Mouse (Mus musculus): ENCODE measurements at regions not wholly inside any gene's neighbourhood (a gene's known extent, or its start where the extent isn't known, plus 50 kb on each side); places are given as distances from the start of the nearest gene placed in this dataset.

DNA sequence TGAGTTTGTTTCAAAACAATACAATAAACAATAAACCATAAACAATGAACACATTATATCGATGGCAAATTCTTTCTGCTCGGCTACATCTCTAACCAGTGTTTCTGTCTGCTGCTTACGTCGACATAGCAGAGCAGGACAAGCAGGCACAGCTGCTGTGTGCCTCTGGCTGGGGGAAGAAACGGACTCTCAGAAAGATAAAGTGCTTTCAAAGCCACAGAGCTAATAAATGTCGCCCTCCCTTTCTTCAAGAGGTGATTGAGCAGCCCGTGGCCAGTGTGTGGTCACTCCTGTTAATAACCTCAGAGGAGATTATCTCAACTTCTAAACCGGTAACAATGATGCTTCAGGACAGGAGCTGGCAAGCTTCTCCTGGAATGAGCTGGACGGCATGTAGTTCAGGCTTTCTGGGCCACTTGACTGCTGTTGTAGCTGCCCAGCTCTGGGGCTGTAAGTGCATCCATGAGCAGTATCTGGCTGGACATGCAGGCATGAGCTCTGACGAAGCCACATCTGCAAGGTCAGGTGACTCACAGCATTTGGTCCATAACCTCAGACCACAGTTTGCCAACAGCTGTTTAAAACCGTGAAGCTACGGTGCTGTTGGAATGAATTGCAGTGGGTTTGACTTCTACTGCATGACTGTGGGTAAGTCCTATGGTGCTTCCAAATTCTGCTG is 55.6 kb downstream of the Evx1 start:
- Histone ChIP-seq H3K27me3 (peaks cover 10% of the 10 kb centered on the region; the same call in 1 of the 2 replicates), H3K9ac (no peak overlapping the region), H3K4me1 (replicated peaks) (no peaks in the 10 kb centered on the region), H3K36me3 (no peaks in the 10 kb centered on the region), H3K4me2 (no peak overlapping the region), H3K27ac (no peak overlapping the region), H3K4me3 (replicated peaks) (no peak overlapping the region), H3K9me3 (replicated peaks) (no peaks in the 10 kb centered on the region)
- no peak for ATAC-seq (ENCODE audit: low read depth)
- DNase-seq, result no peak
- 30% methylated on average over 12 of the region's 12 CpGs for WGBS (ENCODE audit: insufficient replicate concordance)

DNA sequence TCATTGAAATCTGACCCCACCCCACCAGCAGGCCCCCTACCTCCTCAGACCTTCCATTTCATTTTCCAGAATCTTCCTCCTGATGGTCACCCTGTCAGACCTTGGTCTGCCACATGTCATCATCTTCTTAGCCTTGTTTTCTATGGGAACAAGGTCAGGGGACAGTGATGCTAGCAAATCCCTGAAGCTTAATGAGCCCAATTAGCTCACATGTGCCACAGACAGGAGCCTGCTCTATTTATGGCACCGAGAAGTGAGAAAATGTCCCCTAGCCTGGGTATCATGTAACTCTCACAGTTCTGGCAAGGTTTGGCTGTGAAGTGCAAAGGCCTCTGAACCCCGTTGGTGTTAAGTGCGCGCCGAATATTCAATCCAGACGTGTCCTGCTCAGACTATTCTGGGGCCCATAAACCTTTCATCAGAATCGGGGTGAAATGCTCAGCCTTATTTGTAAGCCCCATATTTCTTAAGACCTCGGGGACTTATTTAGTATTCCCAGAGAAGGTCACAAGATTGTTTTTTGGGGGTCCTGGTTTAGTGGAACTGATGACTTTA is 57.6 kb downstream of the Evx1 start:
- no peaks in the 10 kb centered on the region for H3K4me1 ChIP-seq (replicated peaks)
- H3K9me3 ChIP-seq (replicated peaks), result no peaks in the 10 kb centered on the region
- no peak for DNase-seq
- H3K27me3 ChIP-seq, result peaks cover 10% of the 10 kb centered on the region; the same call in 1 of the 2 replicates
- WGBS (ENCODE audit: insufficient replicate concordance), result 77% methylated on average over 8 of the region's 8 CpGs
- no peaks in the 10 kb centered on the region for H3K36me3 ChIP-seq
- no peak overlapping the region for H3K9ac ChIP-seq
- no peak for ATAC-seq (ENCODE audit: low read depth)
- no peak overlapping the region for H3K4me3 ChIP-seq (replicated peaks)
- H3K27ac ChIP-seq, result no peak overlapping the region
- no peak overlapping the region for H3K4me2 ChIP-seq

DNA sequence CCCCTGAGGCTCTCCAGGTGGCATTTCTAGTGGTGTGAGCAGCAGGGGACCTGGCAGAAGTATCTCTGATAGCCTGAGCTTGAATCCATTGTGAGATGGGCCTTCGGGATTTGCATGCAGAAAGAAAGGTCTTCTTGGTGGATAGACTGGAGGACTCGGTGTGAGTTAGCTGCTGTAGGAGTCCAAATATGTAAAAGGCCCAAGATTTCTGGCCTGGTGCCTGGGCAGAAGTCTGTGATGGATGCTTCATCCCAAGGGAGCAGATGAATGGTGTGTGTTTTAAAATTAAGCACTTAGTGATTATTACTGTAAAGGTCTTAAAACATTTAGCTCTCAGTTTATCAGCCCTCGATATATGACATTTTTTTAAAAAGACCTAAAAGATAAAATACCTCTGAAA is 65.8 kb downstream of the Evx1 start:
- Histone ChIP-seq H3K4me3 (replicated peaks) (no peak overlapping the region), H3K27me3 (no peaks in the 10 kb centered on the region), H3K27ac (no peak overlapping the region), H3K4me1 (replicated peaks) (no peaks in the 10 kb centered on the region), H3K36me3 (no peaks in the 10 kb centered on the region), H3K9ac (no peak overlapping the region), H3K9me3 (replicated peaks) (no peaks in the 10 kb centered on the region), H3K4me2 (no peak overlapping the region)
- DNase-seq (no peak), ATAC-seq (ENCODE audit: low read depth) (no peak)
- 58% methylated on average over 3 of the region's 3 CpGs for WGBS (ENCODE audit: insufficient replicate concordance)

DNA sequence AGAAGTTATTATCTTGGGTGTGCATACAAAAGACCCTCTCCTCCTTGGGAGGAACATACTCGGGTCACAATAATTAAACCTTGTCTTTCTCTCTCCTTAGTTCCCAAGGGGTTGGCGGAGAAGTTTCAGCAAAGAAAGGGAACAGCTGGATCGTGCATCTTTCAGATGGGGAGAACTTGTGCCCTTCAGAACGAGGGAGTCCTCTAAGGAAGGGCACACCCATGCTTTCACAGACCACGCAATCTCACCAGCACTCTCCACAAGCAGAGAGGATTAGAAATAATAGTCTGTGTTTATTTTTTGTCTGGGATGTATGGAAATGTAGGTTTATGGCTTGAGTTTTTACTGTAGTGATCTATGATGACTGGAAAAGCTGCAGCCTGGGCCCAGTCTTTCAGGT is 66.3 kb downstream of the Evx1 start:
- no peaks in the 10 kb centered on the region for H3K36me3 ChIP-seq
- ATAC-seq (ENCODE audit: low read depth) (no peak), DNase-seq (no peak)

DNA sequence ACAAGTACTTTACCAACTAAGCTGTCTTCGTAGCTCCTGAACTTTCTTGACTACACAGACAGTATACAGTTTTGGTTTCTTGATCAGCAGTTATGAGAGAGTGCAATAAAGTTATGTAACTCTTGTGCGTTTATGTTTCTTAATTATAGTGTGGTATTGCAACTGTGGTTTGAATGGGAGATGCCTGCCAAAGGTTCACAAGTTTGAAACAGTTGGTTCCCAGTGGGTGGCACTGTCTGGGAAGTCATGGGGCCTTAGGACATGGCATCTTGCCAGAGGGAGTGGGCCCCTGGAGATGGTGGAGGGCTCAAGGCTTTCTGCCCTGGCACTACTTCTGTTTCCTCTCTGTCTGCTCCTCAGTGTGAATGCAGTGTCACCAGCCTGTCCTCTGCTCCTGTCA is 71.7 kb downstream of the Evx1 start:
- H3K36me3 ChIP-seq, result no peaks in the 10 kb centered on the region
- no peak overlapping the region for H3K4me2 ChIP-seq
- no peaks in the 10 kb centered on the region for H3K9me3 ChIP-seq (replicated peaks)
- WGBS (ENCODE audit: insufficient replicate concordance), result 66% methylated on average over 2 of the region's 2 CpGs
- no peak for DNase-seq
- no peak overlapping the region for H3K9ac ChIP-seq
- H3K27me3 ChIP-seq, result no peaks in the 10 kb centered on the region
- H3K4me3 ChIP-seq (replicated peaks), result no peak overlapping the region
- no peaks in the 10 kb centered on the region for H3K4me1 ChIP-seq (replicated peaks)
- no peak for ATAC-seq (ENCODE audit: low read depth)
- no peak overlapping the region for H3K27ac ChIP-seq

More for the DNA sequence above, 66.3 kb downstream of the Evx1 start:
- H3K4me2 ChIP-seq, result no peak overlapping the region
- no peak overlapping the region for H3K4me3 ChIP-seq (replicated peaks)
- no peaks in the 10 kb centered on the region for H3K9me3 ChIP-seq (replicated peaks)
- no peaks in the 10 kb centered on the region for H3K4me1 ChIP-seq (replicated peaks)
- no peak overlapping the region for H3K27ac ChIP-seq
- no peaks in the 10 kb centered on the region for H3K27me3 ChIP-seq
- 54% methylated on average over 5 of the region's 5 CpGs for WGBS (ENCODE audit: insufficient replicate concordance)
- H3K9ac ChIP-seq, result no peak overlapping the region

DNA sequence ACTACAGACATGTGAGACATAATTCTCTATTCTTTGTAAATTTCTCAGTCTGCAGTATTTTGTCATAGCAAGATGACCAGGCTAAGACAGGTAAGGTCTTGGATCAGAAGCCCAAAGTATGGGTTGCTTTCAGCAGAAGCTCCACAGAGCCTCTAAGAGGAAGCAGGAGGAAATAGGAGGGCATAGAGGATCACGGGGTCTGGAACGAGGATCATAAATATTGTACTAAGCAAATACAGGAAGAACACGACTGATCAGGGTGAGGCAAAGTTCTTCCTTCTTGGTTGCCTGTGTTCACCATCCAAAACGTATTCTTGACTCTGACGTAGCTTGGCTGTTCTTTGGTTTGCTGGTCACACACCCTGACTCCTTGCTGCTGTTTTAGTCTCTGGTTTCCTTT is 88.1 kb downstream of the Evx1 start:
- Histone ChIP-seq H3K27me3 (no peaks in the 10 kb centered on the region), H3K36me3 (no peaks in the 10 kb centered on the region), H3K9ac (no peak overlapping the region), H3K9me3 (replicated peaks) (no peaks in the 10 kb centered on the region), H3K4me3 (replicated peaks) (no peak overlapping the region), H3K4me1 (replicated peaks) (no peaks in the 10 kb centered on the region), H3K4me2 (no peak overlapping the region), H3K27ac (no peak overlapping the region)
- no peak for DNase-seq
- no peak for ATAC-seq (ENCODE audit: low read depth)
- WGBS (ENCODE audit: insufficient replicate concordance), result 29% methylated on average over 5 of the region's 5 CpGs

DNA sequence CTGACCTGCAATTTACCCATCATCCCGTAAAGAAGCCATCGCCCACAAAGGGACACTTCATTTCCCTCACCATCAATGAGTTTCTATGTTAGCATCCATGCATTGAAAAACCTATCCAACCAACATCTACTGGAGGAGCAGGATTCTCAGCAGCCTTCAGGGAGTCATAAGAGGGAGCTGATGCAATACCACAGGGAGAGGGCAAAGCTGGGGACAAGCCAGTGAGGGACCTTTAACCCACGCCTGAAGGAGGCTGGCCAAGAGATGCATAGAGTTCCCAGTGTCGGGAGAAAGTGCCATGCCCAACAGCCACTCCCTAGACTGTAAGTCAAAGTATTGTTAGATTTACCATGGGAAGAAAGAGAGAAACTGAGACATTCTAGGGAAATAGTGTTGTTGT is 96.7 kb downstream of the Evx1 start:
- no peak overlapping the region for H3K4me3 ChIP-seq (replicated peaks)
- H3K4me1 ChIP-seq (replicated peaks), result no peaks in the 10 kb centered on the region
- 70% methylated on average over 4 of the region's 4 CpGs for WGBS (ENCODE audit: insufficient replicate concordance)
- H3K4me2 ChIP-seq, result no peak overlapping the region
- H3K36me3 ChIP-seq, result no peaks in the 10 kb centered on the region
- H3K27ac ChIP-seq, result no peak overlapping the region
- no peaks in the 10 kb centered on the region for H3K9me3 ChIP-seq (replicated peaks)
- H3K27me3 ChIP-seq, result no peaks in the 10 kb centered on the region
- DNase-seq, result no peak
- no peak overlapping the region for H3K9ac ChIP-seq
- no peak for ATAC-seq (ENCODE audit: low read depth)

DNA sequence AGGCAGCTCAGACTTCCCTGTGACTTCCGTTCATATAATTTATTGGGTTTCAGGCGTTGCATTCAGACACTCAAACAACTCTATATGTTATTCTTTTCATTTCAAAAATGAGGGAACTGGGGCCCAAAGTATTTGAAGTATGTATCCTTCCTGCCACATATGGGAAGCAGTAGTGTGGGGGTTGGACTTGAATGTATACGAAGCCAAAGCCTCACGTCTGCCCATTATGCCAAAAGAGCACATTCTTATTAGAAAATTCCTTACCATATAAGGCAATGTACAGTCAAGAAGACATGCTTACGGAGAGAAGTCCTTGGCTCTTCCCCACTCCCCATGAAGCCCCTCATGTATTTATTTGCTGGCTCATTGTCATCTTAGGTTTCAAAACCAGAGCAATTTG is 97.4 kb downstream of the Evx1 start:
- no peaks in the 10 kb centered on the region for H3K27me3 ChIP-seq
- ATAC-seq (ENCODE audit: low read depth) (no peak), DNase-seq (no peak)
- no peak overlapping the region for H3K4me2 ChIP-seq
- H3K4me1 ChIP-seq (replicated peaks), result no peaks in the 10 kb centered on the region
- no peak overlapping the region for H3K9ac ChIP-seq
- H3K4me3 ChIP-seq (replicated peaks), result no peak overlapping the region
- 55% methylated on average over 5 of the region's 5 CpGs for WGBS (ENCODE audit: insufficient replicate concordance)
- H3K36me3 ChIP-seq, result no peaks in the 10 kb centered on the region
- H3K9me3 ChIP-seq (replicated peaks), result no peaks in the 10 kb centered on the region
- H3K27ac ChIP-seq, result no peak overlapping the region

DNA sequence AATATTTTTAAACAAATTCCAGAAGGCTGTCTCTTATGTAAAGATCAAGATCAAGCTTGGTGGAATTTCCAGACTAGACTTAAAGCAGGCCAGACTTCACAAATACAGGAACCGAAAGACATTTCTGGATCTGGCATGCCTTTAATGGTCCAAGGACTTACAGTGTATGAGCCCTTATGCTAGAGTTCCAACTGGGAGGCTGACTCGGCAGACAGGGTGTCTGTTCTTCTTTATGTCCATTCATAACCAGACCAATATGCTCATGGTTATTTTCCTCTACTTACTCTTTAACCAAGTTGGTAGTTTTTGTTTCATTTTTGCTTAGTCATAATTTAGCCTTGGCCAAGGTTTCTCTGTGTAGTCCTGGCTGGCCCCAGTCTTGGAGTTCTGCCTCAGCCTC is 98.0 kb downstream of the Evx1 start:
- H3K9me3 ChIP-seq (replicated peaks), result no peaks in the 10 kb centered on the region
- no peaks in the 10 kb centered on the region for H3K27me3 ChIP-seq
- H3K27ac ChIP-seq, result no peak overlapping the region
- 57% methylated on average over 2 of the region's 2 CpGs for WGBS (ENCODE audit: insufficient replicate concordance)
- DNase-seq (no peak), ATAC-seq (ENCODE audit: low read depth) (no peak)
- H3K9ac ChIP-seq, result no peak overlapping the region
- no peak overlapping the region for H3K4me2 ChIP-seq
- no peak overlapping the region for H3K4me3 ChIP-seq (replicated peaks)
- no peaks in the 10 kb centered on the region for H3K36me3 ChIP-seq
- H3K4me1 ChIP-seq (replicated peaks), result no peaks in the 10 kb centered on the region

DNA sequence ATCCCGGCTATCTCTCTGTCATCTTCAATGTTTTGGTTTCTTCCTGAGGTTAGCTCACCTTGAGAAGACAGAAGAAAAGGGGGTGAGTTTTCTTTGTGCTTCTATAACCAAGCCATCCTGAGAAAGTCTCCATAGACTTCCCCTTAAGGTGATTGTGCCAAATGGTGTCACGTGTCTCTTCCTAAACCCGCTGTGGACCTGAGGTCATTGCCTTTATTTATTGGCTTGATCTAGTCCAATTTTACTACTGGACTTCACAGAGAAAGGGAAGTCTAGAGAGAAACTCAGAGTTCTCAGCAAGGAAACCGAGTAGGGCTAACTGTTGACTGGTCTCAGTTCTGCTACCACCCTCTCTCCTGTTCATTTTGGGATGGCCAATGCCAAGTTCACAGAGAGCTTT is 100.3 kb downstream of the Evx1 start:
- Histone ChIP-seq H3K4me2 (no peak overlapping the region), H3K4me3 (replicated peaks) (no peak overlapping the region), H3K9me3 (replicated peaks) (no peaks in the 10 kb centered on the region), H3K36me3 (no peaks in the 10 kb centered on the region), H3K9ac (no peak overlapping the region), H3K27ac (no peak overlapping the region), H3K4me1 (replicated peaks) (no peaks in the 10 kb centered on the region), H3K27me3 (no peaks in the 10 kb centered on the region)
- no peak for DNase-seq
- 67% methylated on average over 4 of the region's 4 CpGs for WGBS (ENCODE audit: insufficient replicate concordance)
- ATAC-seq (ENCODE audit: low read depth), result no peak

DNA sequence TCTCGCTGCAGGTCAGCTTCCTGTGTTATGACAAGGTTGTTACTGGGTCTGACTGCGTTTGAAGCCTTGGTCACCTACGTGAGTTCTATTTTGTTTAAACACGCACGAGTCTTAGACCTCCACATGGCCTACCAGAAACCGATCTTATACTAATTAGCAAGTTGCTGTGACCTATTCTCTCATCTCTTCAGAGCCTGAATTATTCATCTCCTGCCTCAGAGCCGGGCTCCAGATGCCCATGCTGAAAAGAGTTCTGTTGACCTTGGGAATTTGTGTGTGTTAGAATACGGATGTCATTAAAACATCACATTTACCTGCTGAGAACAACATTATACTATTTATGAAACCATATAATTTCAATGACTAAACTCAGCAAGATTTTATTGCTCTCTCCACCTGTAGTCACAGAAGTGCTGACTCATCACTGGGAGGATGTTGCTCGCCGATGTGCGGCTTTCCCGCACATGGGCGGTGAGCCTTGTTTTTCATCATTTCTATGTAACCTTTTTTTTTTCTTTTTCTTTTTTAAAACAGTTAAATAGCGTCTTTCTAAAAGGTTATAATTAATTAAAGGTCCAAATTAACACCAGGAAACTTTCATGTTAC is 102.1 kb downstream of the Evx1 start:
- no peak for DNase-seq
- H3K36me3 ChIP-seq, result no peaks in the 10 kb centered on the region
- H3K9ac ChIP-seq, result no peak overlapping the region
- H3K27me3 ChIP-seq, result no peaks in the 10 kb centered on the region
- H3K4me2 ChIP-seq, result no peak overlapping the region
- no peaks in the 10 kb centered on the region for H3K4me1 ChIP-seq (replicated peaks)
- WGBS (ENCODE audit: insufficient replicate concordance), result 77% methylated on average over 14 of the region's 14 CpGs
- no peak for ATAC-seq (ENCODE audit: low read depth)
- H3K9me3 ChIP-seq (replicated peaks), result no peaks in the 10 kb centered on the region
- H3K27ac ChIP-seq, result no peak overlapping the region
- H3K4me3 ChIP-seq (replicated peaks), result no peak overlapping the region

DNA sequence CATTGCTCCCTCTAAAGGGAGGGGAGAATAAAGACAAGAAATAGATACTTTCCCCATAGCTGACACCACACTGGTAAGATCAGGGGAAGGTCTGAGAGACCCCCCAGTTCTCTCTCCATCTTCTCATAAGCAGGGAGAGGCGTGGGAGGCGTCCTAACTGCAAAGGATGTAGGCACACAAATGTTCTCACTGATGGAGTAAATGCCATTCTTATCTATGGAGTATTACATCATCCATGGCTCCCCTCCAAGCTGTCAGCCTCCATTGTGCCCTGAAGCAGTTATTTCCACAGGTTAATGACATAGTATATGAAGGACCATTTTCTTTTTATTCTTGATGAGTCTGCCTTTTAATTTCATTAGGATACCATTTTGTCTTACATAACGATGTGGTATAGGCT is 103.2 kb downstream of the Evx1 start:
- H3K9me3 ChIP-seq (replicated peaks), result no peaks in the 10 kb centered on the region
- no peaks in the 10 kb centered on the region for H3K36me3 ChIP-seq
- no peak overlapping the region for H3K27ac ChIP-seq
- H3K4me2 ChIP-seq, result no peak overlapping the region
- no peaks in the 10 kb centered on the region for H3K4me1 ChIP-seq (replicated peaks)
- WGBS (ENCODE audit: insufficient replicate concordance), result 57% methylated on average over 3 of the region's 3 CpGs
- no peaks in the 10 kb centered on the region for H3K27me3 ChIP-seq
- H3K9ac ChIP-seq, result no peak overlapping the region
- no peak overlapping the region for H3K4me3 ChIP-seq (replicated peaks)
- no peak for ATAC-seq (ENCODE audit: low read depth)
- DNase-seq, result no peak

Measured in liver, embryonic 13.5 days (tissue).